Mouse (Mus musculus) megakaryocyte, adult 5-6 weeks (primary cell): ENCODE results near the gene Eif5a. TPM values are rescaled to one million over a fixed set of nuclear protein-coding genes. Genes with fewer than 3 reads are reported as not detected.

ENCODE experiments used
- ATAC-seq: 2 replicates; pipeline ENCODE4 v1.8.0; 2016; ENCODE audit warnings: mild to moderate bottlenecking, inconsistent platforms; ENCODE audit not compliant: poor library complexity, severe bottlenecking
- total RNA-seq, 2 experiments: library from RNA; stranded (forward) in 1 of 2; stranded (reverse) in 1 of 2; fragments of 153-499, 151-499 nt in 1 of 2; fragments of 221-1000, 200-1000 nt in 1 of 2; gene quantifications; 2 replicates each; pipeline versions ENCODE4 v1.2.3 to v1.2.4; 2015 to 2017

The Eif5a gene
- total RNA-seq, 2 experiments from 2014 or later, result 596 to 614 TPM

- no peak for ATAC-seq
Measured at GRCm38 (mm10) chr11:69904311-69904710, 17.4 kb downstream of the Eif5a start.

- no peak for ATAC-seq
Measured at GRCm38 (mm10) chr11:69902972-69903371, 18.8 kb downstream of the Eif5a start.

- ATAC-seq, result no peak
Measured at GRCm38 (mm10) chr11:69901993-69902392, 19.8 kb downstream of the Eif5a start.

- peak; percentile 80 for ATAC-seq
Measured at GRCm38 (mm10) chr11:69901406-69901846, 20.3 kb downstream of the Eif5a start.

- peak; percentile 85 for ATAC-seq
Measured at GRCm38 (mm10) chr11:69900471-69901405, 21.0 kb downstream of the Eif5a start, which contains the start of the genes 2810408A11Rik and Neurl4. Gene 2810408A11Rik, minus strand, starts transcription at chr11:69900987. Gene Neurl4, plus strand, starts transcription at chr11:69901072.

GRCm38 (mm10) chr11:69899870-69900269 is 21.9 kb downstream of the Eif5a start:
- ATAC-seq, result no peak

GRCm38 (mm10) chr11:69895291-69895690 is 26.5 kb downstream of the Eif5a start, which contains the start of gene Acap1:
Gene Acap1, minus strand, starts transcription at chr11:69895539.
- ATAC-seq, result peak; percentile 86

- peak; percentile 86 for ATAC-seq
Measured at GRCm38 (mm10) chr11:69894671-69895070, 27.1 kb downstream of the Eif5a start.

- ATAC-seq, result no peak
Measured at GRCm38 (mm10) chr11:69891482-69891881, 30.3 kb downstream of the Eif5a start.

GRCm38 (mm10) chr11:69886907-69887635 is 34.7 kb downstream of the Eif5a start:
- no peak for ATAC-seq

GRCm38 (mm10) chr11:69884663-69885062 is 37.1 kb downstream of the Eif5a start:
- no peak for ATAC-seq

GRCm38 (mm10) chr11:69884240-69884639 is 37.5 kb downstream of the Eif5a start:
- no peak for ATAC-seq

- no peak for ATAC-seq
Measured at GRCm38 (mm10) chr11:69883527-69884151, 38.1 kb downstream of the Eif5a start.

- ATAC-seq, result no peak
Measured at GRCm38 (mm10) chr11:69883066-69883465, 38.7 kb downstream of the Eif5a start.

GRCm38 (mm10) chr11:69881787-69882670 is 39.7 kb downstream of the Eif5a start:
- ATAC-seq, result no peak

GRCm38 (mm10) chr11:69880853-69881603 is 40.7 kb downstream of the Eif5a start, which contains the start of gene Kctd11:
Gene Kctd11, minus strand, starts transcription at chr11:69881406.
- ATAC-seq, result peak; percentile 83

- peak; percentile 43 for ATAC-seq
Measured at GRCm38 (mm10) chr11:69880506-69880852, 41.3 kb downstream of the Eif5a start.

GRCm38 (mm10) chr11:69879711-69880110 is 42.0 kb downstream of the Eif5a start:
- ATAC-seq, result no peak

GRCm38 (mm10) chr11:69878952-69879351 is 42.8 kb downstream of the Eif5a start:
- no peak for ATAC-seq
